Mouse (Mus musculus) retina, adult 2 months (tissue): Measurements from ENCODE around the gene Klk1b5.

ENCODE experiments used
- DNase-seq: peaks from one replicate; pipeline ENCODE4 v3.0.0-alpha.2; 2012; ENCODE audit warnings: low read depth, low spot score

The Klk1b5 gene

DNA sequence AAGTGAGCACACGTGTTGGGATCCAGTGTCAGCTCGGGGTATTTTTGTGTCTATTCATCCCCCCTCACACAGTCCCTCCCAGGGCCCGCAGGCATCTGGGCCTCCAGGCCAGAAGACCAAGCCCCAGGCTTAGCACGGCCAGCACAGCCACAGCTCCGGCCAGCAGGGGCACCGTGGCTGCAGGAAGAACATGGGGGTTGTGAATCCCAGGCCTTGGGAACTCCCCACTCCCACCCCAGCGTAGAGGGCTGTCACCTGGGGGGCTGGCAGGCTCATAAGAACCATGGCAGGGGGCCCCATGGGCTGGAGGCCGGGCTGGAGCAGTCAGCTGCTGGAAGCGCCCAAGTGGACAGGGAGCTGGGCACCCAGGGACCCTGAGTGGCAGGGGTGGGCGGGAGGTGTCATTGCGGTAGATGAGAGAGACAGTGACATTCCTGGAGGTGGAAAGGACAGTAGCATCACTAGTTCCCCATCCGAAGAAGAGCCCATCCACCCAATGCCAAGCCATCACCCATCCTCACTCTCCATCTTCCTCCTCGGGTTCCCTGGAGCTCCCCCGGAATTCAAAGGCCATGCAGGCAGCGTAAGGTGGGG lies 37.4 kb downstream of the Klk1b5 start:
- DNase-seq, result no peak

DNA sequence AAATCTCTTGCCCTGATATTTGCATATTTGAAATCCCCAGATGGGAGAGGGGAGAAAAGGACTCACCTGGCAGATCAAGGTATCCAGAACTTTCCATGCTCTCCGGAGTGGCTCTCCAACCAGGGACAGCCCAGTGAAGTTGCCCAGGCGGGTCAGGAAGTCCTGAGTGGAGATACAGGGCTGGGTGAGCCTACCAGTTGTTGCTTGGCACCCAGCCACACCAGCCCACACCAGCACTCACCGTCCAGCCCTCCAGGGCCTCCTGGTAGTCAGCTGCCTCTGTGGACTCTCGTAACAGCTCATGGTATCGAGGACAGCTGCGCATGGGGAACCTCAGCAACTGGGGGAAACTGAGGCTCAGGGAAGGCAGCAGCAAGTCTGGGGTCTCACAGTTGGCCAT lies 39.2 kb downstream of the Klk1b5 start:
- DNase-seq, result no peak

DNA sequence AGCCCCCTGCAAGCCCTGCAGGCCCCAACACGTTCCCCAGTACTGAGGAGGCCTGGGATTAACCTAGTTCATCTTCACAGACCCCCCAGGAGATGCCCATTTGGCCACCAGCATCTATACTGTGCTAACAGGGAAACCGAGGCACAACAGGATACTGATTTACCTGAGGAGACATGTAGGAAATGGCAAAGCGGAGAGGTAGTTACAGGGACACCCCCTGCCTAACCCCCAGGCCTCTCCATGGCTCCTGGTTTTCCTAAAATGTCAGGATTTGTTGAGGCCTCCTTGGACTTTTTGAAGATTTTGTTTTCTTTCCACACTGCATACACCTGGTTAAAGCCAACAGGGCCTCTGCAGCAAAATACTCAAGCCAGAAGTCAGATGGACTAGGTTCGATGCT lies 41.5 kb downstream of the Klk1b5 start, which contains the start of gene Acp4:
Gene Acp4, minus strand, starts transcription at position 101 of the 400 bp plus-strand sequence.
- no peak for DNase-seq

DNA sequence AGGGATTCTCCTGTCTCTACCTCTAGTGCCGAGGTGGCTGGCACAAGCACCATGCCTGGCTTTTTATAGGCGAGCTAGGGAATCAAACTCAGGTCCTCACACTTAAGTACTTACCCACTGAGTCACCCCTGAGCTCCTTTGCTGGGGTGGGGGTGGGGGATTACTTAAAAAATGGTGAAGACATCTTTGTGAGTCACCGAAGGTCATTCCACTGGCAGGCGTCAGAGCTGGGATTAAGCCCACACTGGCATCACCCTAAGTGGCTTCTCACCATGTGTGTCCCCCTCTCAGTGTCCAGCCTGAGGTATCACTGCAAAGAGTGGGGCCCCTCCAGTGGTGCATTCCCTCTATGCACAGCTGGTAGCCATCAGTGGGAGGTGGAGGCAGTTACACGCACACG lies 44.7 kb downstream of the Klk1b5 start:
- no peak for DNase-seq

DNA sequence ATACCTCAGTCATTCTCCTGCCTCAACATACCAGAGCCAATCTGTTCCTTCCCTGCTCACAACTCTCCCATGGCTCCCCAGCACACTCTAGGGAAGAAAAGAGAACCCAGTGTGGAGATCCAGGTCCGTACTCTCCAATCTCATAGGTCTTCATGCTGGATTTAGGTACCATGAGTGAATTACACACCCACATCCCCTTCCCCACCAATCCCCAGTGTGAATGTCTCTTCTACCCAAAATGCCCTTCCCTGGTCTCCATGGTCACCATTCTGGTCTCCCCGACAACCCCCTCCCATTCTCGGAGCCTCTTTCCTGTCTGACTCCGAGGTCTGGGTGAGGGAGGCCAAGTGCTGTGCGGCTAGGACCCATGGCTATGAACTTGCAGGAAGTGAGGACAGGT lies 45.4 kb downstream of the Klk1b5 start, which contains the start of gene Gm15517:
Gene Gm15517, plus strand, starts transcription at position 301 of the 400 bp plus-strand sequence.
- DNase-seq, result no peak

DNA sequence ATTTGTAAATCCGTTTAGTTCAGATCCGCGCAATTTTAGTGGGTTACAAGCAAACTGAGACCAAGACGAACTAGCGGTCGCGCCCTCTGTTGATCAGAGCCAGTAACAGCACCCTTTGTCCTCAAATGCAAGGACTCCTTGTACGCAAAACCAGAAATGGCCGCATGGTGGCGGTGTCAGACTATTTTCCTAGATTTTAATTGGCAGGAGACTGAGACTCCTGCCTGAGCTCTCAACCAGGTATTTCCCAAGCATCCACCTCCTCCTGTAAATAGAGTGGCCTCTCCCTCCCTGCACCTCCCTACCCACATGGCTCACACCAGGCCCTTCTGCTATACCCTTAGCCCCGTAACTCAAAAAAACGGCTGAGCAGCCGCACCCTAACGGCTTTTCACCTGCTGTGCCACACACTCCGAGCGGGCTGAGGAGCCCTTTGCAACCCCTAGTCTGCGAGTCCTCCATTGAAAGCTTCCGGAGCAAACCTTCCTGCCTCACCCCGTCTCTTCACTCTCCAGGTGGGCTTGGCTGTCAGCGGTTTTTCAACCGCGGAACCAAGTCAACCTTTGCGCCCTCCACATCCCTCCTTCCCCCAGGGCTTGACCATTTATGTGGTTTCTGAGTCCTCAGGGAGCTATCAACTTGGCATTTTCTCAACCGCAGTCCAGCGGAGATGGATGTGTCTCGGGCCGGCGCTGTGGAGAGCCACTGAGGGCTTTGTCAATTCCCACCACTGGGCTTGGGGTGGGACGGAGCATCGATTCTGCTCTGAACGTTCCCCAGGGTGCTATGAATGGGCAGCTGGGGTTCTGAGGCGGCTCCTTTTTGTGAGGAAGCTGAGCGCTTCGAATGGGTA lies 47.3 kb downstream of the Klk1b5 start:
- DNase-seq, result peak; percentile 82

DNA sequence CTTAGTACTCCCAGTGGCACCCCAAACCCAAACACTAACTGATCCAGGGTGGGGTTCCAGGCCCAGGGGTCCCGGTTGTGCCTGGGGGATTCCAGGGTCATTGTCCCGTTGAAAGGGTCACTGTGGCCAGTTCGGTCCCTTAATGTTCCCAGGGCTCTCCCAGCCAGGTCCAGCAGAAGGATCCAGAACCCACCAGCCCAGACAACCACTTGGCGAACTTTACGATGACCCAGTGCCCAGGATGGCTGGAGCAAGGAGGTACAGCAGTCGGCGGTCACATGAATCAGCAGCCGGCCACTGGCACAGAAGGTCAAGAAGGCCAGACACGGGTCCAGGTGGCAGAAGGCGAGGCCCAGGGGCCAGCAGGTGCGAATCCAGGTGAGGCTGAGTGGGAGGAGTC lies 52.4 kb downstream of the Klk1b5 start:
- DNase-seq, result no peak

DNA sequence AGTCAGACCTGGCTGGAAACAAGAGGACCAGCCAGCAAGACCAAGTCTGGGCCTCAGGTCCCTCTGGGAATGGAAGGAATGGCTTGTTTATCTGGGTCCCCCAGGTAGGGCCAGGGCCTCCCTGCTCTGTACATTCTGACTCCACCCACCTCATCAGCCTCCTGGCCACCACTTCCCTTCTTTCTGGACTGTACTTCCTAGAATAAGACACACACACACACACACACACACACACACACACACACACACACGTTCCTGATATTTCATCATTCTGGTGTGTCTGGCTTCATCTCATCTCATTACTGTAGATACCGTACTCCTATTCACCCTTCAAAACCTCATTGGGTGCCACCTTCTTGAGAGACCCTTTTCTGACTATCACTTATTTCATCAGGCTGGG lies 53.7 kb downstream of the Klk1b5 start:
- no peak for DNase-seq
